Mouse (Mus musculus): ENCODE measurements at regions not wholly inside any gene's neighbourhood (a gene's known extent, or its start where the extent isn't known, plus 50 kb on each side); places are given as distances from the start of the nearest gene placed in this dataset.
"Not testable (repeated sequence)": the region's sequence is repeated elsewhere in the genome, so short reads cannot be mapped to it uniquely, and the experiment has no call there.

DNA sequence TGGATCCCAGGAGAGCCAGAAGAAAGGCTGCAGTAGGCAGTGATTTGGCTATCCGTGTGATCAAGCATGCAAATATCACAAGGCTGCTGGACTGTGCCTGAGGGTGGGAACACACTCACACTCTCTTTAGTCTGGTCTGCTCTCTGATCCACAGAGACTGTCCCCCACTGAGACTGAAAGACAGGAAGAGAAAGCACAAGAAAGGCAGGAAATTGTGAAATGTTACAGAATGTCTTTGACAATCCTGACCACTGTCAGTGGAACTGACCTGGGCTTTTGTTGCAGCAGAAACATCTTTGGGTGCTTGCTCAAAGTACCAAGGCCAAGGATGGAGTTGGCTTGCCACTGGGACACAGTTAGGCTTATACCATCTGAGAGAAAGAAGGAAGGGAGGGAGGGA, 52.3 kb upstream of the Gpd2 start:
- no peak for DNase-seq (ENCODE audit: extremely low read depth, low read depth)

DNA sequence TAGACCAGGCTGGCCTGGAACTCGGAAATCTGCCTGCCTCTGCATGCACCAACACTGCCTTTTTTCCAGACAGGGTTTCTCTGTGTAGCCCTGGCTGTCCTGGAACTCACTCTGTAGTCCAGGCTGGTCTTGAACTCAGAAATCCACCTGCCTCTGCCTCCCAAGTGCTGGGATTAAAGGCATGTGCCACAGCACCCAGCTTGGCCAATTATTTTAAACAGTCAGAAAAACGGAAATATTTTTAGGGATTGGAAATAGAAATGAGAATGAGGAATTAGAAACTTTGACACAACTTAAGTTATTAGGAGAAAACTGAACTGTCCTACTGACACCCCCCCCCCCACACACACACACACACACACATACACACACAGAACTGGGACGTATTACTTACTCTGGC, 54.3 kb upstream of the Gpd2 start:
- not testable (repeated sequence) for DNase-seq (ENCODE audit: extremely low read depth, low read depth)

DNA sequence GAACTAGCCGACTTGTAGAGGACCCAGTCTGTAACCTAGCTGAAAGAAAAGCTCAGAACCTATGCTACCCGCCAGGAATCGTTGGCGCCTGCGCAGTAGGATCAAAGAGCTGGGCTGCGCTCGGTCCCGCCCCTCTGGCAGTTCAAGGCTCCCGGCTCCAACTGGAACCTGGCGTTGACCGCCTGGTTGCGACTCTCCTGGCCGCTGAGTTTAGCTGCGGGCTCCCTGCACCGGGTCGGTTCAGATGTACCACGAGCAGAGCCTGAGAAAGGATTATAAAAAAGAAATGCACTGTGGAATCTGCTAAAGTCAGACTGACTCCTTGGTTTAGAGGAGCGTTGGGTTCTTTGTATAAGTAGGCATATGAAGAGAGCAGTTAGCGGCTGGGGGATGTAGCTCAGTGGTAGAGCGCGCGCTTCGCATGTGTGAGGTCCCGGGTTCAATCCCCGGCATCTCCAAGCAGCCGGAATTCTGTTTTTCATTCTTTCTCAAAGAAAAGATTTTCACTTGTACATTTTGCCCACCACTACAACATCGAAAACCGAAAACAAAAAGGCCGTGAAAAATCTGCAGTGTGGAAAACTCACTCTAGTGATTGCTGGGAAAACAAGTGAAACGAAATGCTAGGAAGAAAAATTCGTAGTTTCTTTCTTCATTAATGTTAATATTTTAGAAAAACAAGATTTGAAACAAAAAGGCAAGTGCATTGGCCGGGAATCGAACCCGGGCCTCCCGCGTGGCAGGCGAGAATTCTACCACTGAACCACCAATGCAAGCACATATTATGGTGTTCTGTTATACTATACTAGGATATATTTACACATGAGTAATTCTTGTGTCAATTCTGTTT, 55.5 kb upstream of the Gpd2 start:
- DNase-seq (ENCODE audit: extremely low read depth, low read depth), result peak; percentile 69

DNA sequence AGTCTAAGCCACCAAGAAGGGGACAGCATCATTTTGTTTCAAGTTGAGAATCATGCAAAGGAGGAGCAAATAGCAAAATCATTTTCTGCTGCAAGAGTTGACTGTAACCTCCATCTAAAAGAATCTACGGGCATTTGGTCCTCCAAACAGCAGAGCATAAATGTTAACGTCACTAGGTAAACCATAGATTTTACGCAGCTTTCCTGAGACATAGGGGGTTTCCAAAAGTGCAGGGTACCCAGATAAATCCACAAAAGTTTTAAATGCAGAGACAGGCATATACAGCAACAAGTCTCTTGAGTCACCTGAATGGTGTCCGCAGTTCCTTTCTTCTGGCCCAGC, 56.1 kb upstream of the Gpd2 start:
- no peak for DNase-seq (ENCODE audit: extremely low read depth, low read depth)

DNA sequence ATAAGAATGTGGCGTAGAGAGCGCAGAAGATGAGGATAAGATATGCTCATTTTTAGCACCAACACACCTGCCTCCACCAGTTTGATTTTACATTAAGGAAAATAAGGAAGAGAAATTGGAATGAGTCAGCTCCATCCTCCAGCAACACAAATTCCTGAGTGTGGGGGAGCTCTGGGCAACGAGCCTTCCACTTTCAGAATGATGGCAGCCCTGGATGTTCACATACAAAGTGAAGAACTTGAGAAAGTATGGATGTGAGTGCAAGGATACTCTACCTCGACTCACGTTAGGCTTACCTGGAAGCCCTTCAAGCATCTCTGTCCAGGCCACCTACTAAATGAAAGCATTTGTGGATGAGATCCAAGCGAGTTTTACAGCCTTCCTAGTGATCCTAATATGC, 54.3 kb upstream of the Nr4a2 start:
- no peak for DNase-seq (ENCODE audit: extremely low read depth, low read depth)

- DNase-seq (ENCODE audit: extremely low read depth, low read depth), result no peak
Observed at GRCm38 (mm10) chr2:57176547-57176946, 52.7 kb upstream of the Nr4a2 start.

DNA sequence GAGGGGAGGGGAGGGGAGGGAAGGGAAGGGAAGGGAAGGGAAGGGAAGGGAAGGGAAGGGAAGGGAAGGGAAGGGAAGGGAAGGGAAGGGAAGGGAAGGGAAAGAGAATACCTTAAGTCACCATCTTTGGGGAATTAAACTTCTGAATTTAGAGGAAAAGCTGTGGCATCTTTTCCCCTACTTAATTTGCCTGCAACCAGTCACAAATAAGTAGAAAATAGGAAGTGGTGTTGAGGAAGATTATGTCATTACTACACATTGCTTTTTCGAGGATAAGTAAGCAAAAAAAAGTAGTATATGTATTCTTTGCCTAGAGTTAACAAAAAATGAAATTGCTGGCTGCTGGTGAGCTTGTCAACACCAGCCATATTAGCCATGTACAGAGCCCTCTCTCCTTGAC, 51.4 kb upstream of the Nr4a2 start:
- DNase-seq (ENCODE audit: extremely low read depth, low read depth), result no peak
